Mouse (Mus musculus) spleen, adult 2 months (tissue): ENCODE measurements around the gene Ddx50.

Experiments
- CTCF ChIP-seq: fragments of 200-500 bp; IDR thresholded peaks from 2 replicates; pipeline ENCODE4 v1.5.1; 2011; ENCODE audit warnings: mild to moderate bottlenecking, inconsistent platforms; ENCODE audit not compliant: insufficient read depth, insufficient read length, insufficient replicate concordance; ENCODE audit errors: extremely low read depth
- POLR2A ChIP-seq: fragments of 200-500 bp; IDR thresholded peaks from 2 replicates; pipeline ENCODE4 v1.6.1; 2011; ENCODE audit warnings: low read depth, low read length, inconsistent platforms

GRCm38 (mm10) chr10:62592496-62592895 lies 58.5 kb downstream of the Ddx50 start:
- TF ChIP-seq CTCF (no peak), POLR2A (no peak)
